Mouse (Mus musculus): ENCODE results near the gene Gm20388. TPM values are rescaled to one million over a fixed set of nuclear protein-coding genes. Genes with fewer than 3 reads are reported as not detected.

Gm20388 gene
- total and polyA plus RNA-seq, 3 experiments, result 0.02 to 0.05 TPM; not detected in 1

GRCm38 (mm10) chr8:123794766-123795165, 3884.1 kb downstream of the Gm20388 start:
- TF ChIP-seq GATA1 (IDR thresholded peaks at IDR 0.05; ENCODE audit: borderline replicate concordance, low read length) (no peak), CTCF (IDR thresholded peaks at IDR 0.05; ENCODE audit: low read depth, low read length) (no peak), GATA2 (IDR thresholded peaks at IDR 0.05; ENCODE audit: borderline replicate concordance, low read depth, low read length) (no peak)
- no peak for DNase-seq (ENCODE audit: low spot score)

GRCm38 (mm10) chr8:123796758-123797157, 3886.1 kb downstream of the Gm20388 start:
- H3K4me1 ChIP-seq (ENCODE audit: insufficient read depth, low read depth, low read length), result no peaks in the 10 kb centered on the region
- ATAC-seq (ENCODE audit: extremely low read depth, insufficient number of reproducible peaks, low FRiP score, poor library complexity, severe bottlenecking), result no peak
- H3K27me3 ChIP-seq (ENCODE audit: insufficient read depth, low read length), result no peaks in the 10 kb centered on the region
- peaks cover 2% of the 10 kb centered on the region for H3K9me3 ChIP-seq (replicated peaks)
- H3K4me3 ChIP-seq (ENCODE audit: low read depth, low read length), result no peak overlapping the region
- no peaks in the 10 kb centered on the region for H3K36me3 ChIP-seq (replicated peaks)
- DNase-seq (ENCODE audit: low spot score), result no peak
- TF ChIP-seq TAL1 (conservative IDR thresholded peaks at IDR 0.05; ENCODE audit: low read depth, low read length), result no peak
- TF ChIP-seq GATA1 (IDR thresholded peaks at IDR 0.05; ENCODE audit: borderline replicate concordance, low read length), result no peak
- TF ChIP-seq GATA2 (IDR thresholded peaks at IDR 0.05; ENCODE audit: borderline replicate concordance, low read depth, low read length), result no peak
- no peak for TF ChIP-seq POLR2AphosphoS5 (IDR thresholded peaks at IDR 0.05; ENCODE audit: insufficient replicate concordance, low read depth, low read length)
- TF ChIP-seq CTCF (IDR thresholded peaks at IDR 0.05; ENCODE audit: low read depth, low read length), result no peak

More at GRCm38 (mm10) chr8:123794766-123795165, 3884.1 kb downstream of the Gm20388 start:
- Histone ChIP-seq H3K36me3 (replicated peaks) (no peaks in the 10 kb centered on the region), H3K4me1 (ENCODE audit: insufficient read depth, low read depth, low read length) (0 out of 2 replicates have a peak, but pooled peaks cover 3% of the 10 kb centered on the region), H3K9me3 (replicated peaks) (no peaks in the 10 kb centered on the region), H3K27me3 (ENCODE audit: insufficient read depth, low read length) (no peaks in the 10 kb centered on the region), H3K4me3 (ENCODE audit: low read depth, low read length) (no peak overlapping the region)
- no peak for ATAC-seq (ENCODE audit: extremely low read depth, insufficient number of reproducible peaks, low FRiP score, poor library complexity, severe bottlenecking)

GRCm38 (mm10) chr8:123797928-123798327, 3887.3 kb downstream of the Gm20388 start:
- no peaks in the 10 kb centered on the region for H3K27me3 ChIP-seq (ENCODE audit: insufficient read depth, low read length)
- H3K4me3 ChIP-seq (ENCODE audit: low read depth, low read length), result no peak overlapping the region
- TF ChIP-seq GATA2 (IDR thresholded peaks at IDR 0.05; ENCODE audit: borderline replicate concordance, low read depth, low read length) (no peak), GATA1 (IDR thresholded peaks at IDR 0.05; ENCODE audit: borderline replicate concordance, low read length) (no peak), CTCF (IDR thresholded peaks at IDR 0.05; ENCODE audit: low read depth, low read length) (no peak), TAL1 (conservative IDR thresholded peaks at IDR 0.05; ENCODE audit: low read depth, low read length) (no peak), POLR2AphosphoS5 (IDR thresholded peaks at IDR 0.05; ENCODE audit: insufficient replicate concordance, low read depth, low read length) (no peak)
- DNase-seq (ENCODE audit: low spot score) (no peak), ATAC-seq (ENCODE audit: extremely low read depth, insufficient number of reproducible peaks, low FRiP score, poor library complexity, severe bottlenecking) (no peak)
- H3K4me1 ChIP-seq (ENCODE audit: insufficient read depth, low read depth, low read length), result no peaks in the 10 kb centered on the region
- H3K36me3 ChIP-seq (replicated peaks), result no peaks in the 10 kb centered on the region
- peaks cover 2% of the 10 kb centered on the region for H3K9me3 ChIP-seq (replicated peaks)

GRCm38 (mm10) chr8:123799434-123799833, 3888.8 kb downstream of the Gm20388 start:
- Histone ChIP-seq H3K36me3 (replicated peaks) (no peaks in the 10 kb centered on the region), H3K4me1 (ENCODE audit: insufficient read depth, low read depth, low read length) (no peaks in the 10 kb centered on the region), H3K4me3 (ENCODE audit: low read depth, low read length) (no peak overlapping the region), H3K27me3 (ENCODE audit: insufficient read depth, low read length) (no peaks in the 10 kb centered on the region), H3K9me3 (replicated peaks) (peaks cover 2% of the 10 kb centered on the region)
- TF ChIP-seq GATA2 (IDR thresholded peaks at IDR 0.05; ENCODE audit: borderline replicate concordance, low read depth, low read length), result no peak
- ATAC-seq (ENCODE audit: extremely low read depth, insufficient number of reproducible peaks, low FRiP score, poor library complexity, severe bottlenecking) (no peak), DNase-seq (ENCODE audit: low spot score) (no peak)

- ATAC-seq (ENCODE audit: extremely low read depth, insufficient number of reproducible peaks, low FRiP score, poor library complexity, severe bottlenecking) (no peak), DNase-seq (ENCODE audit: low spot score) (no peak)
- peaks cover 2% of the 10 kb centered on the region for H3K9me3 ChIP-seq (replicated peaks)
- H3K36me3 ChIP-seq (replicated peaks), result no peaks in the 10 kb centered on the region
- TF ChIP-seq CTCF (IDR thresholded peaks at IDR 0.05; ENCODE audit: low read depth, low read length) (no peak), TAL1 (conservative IDR thresholded peaks at IDR 0.05; ENCODE audit: low read depth, low read length) (no peak), POLR2AphosphoS5 (IDR thresholded peaks at IDR 0.05; ENCODE audit: insufficient replicate concordance, low read depth, low read length) (no peak), GATA1 (IDR thresholded peaks at IDR 0.05; ENCODE audit: borderline replicate concordance, low read length) (no peak), GATA2 (IDR thresholded peaks at IDR 0.05; ENCODE audit: borderline replicate concordance, low read depth, low read length) (no peak)
- no peaks in the 10 kb centered on the region for H3K4me1 ChIP-seq (ENCODE audit: insufficient read depth, low read depth, low read length)
- no peaks in the 10 kb centered on the region for H3K27me3 ChIP-seq (ENCODE audit: insufficient read depth, low read length)
- H3K4me3 ChIP-seq (ENCODE audit: low read depth, low read length), result no peak overlapping the region
Measured at GRCm38 (mm10) chr8:123799885-123800284, 3889.2 kb downstream of the Gm20388 start.

- TF ChIP-seq GATA2 (IDR thresholded peaks at IDR 0.05; ENCODE audit: borderline replicate concordance, low read depth, low read length) (no peak), CTCF (IDR thresholded peaks at IDR 0.05; ENCODE audit: low read depth, low read length) (no peak), POLR2AphosphoS5 (IDR thresholded peaks at IDR 0.05; ENCODE audit: insufficient replicate concordance, low read depth, low read length) (no peak), TAL1 (conservative IDR thresholded peaks at IDR 0.05; ENCODE audit: low read depth, low read length) (no peak), GATA1 (IDR thresholded peaks at IDR 0.05; ENCODE audit: borderline replicate concordance, low read length) (no peak)
- ATAC-seq (ENCODE audit: extremely low read depth, insufficient number of reproducible peaks, low FRiP score, poor library complexity, severe bottlenecking) (no peak), DNase-seq (ENCODE audit: low spot score) (no peak)
- H3K9me3 ChIP-seq (replicated peaks), result peaks cover 2% of the 10 kb centered on the region
- H3K4me1 ChIP-seq (ENCODE audit: insufficient read depth, low read depth, low read length), result no peaks in the 10 kb centered on the region
- peaks cover 5% of the 10 kb centered on the region; the same call in 1 of the 2 replicates for H3K27me3 ChIP-seq (ENCODE audit: insufficient read depth, low read length)
- no peak overlapping the region for H3K4me3 ChIP-seq (ENCODE audit: low read depth, low read length)
- H3K36me3 ChIP-seq (replicated peaks), result no peaks in the 10 kb centered on the region
Measured at GRCm38 (mm10) chr8:123800867-123801266, 3890.2 kb downstream of the Gm20388 start.

- Histone ChIP-seq H3K36me3 (replicated peaks) (no peaks in the 10 kb centered on the region), H3K9me3 (replicated peaks) (peaks cover 2% of the 10 kb centered on the region), H3K4me3 (ENCODE audit: low read depth, low read length) (no peak overlapping the region), H3K4me1 (ENCODE audit: insufficient read depth, low read depth, low read length) (no peaks in the 10 kb centered on the region), H3K27me3 (ENCODE audit: insufficient read depth, low read length) (peaks cover 11% of the 10 kb centered on the region; the same call in 1 of the 2 replicates)
- DNase-seq (ENCODE audit: low spot score) (no peak), ATAC-seq (ENCODE audit: extremely low read depth, insufficient number of reproducible peaks, low FRiP score, poor library complexity, severe bottlenecking) (no peak)
- TF ChIP-seq CTCF (IDR thresholded peaks at IDR 0.05; ENCODE audit: low read depth, low read length) (no peak), POLR2AphosphoS5 (IDR thresholded peaks at IDR 0.05; ENCODE audit: insufficient replicate concordance, low read depth, low read length) (no peak), GATA2 (IDR thresholded peaks at IDR 0.05; ENCODE audit: borderline replicate concordance, low read depth, low read length) (no peak), GATA1 (IDR thresholded peaks at IDR 0.05; ENCODE audit: borderline replicate concordance, low read length) (no peak), TAL1 (conservative IDR thresholded peaks at IDR 0.05; ENCODE audit: low read depth, low read length) (no peak)
Measured at GRCm38 (mm10) chr8:123801538-123801937, 3890.9 kb downstream of the Gm20388 start.

Data from G1E (cell line).